Mouse (Mus musculus) heart, postnatal 0 days (tissue): ENCODE data around the gene Dync1li2.

ENCODE experiments used
- CTCF ChIP-seq: IDR thresholded peaks from 2 replicates; pipeline ENCODE4 v1.5.1; 2016; ENCODE audit warnings: antibody characterized with exemption, control low read depth, low read depth
- EP300 ChIP-seq: IDR thresholded peaks from 2 replicates; pipeline ENCODE4 v1.6.1; 2016; ENCODE audit warnings: antibody characterized with exemption, low read depth

GRCm38 (mm10) chr8:104383296-104383695, 59.6 kb downstream of the Dync1li2 start:
- TF ChIP-seq CTCF (no peak), EP300 (no peak)
